Mouse (Mus musculus): ENCODE data around the gene Fam216a. TPM values are rescaled to one million over a fixed set of nuclear protein-coding genes. Genes with fewer than 3 reads are reported as not detected.

Fam216a gene
- polyA plus RNA-seq, 1 experiment from 2014 or later = 155 TPM

GRCm38 (mm10) chr5:122342874-122343273 is 29.3 kb downstream of the Fam216a start:
- Histone ChIP-seq H3K9ac (replicated peaks; ENCODE audit: low read length) (no peak overlapping the region), H3K4me2 (ENCODE audit: low read length) (no peak overlapping the region)

GRCm38 (mm10) chr5:122336554-122337294 is 35.4 kb downstream of the Fam216a start:
- Histone ChIP-seq H3K4me3 (replicated peaks; ENCODE audit: low read depth, low read length) (no peak overlapping the region), H3K27ac (replicated peaks; ENCODE audit: low read depth, low read length) (no peak overlapping the region), H3K36me3 (ENCODE audit: control insufficient read depth, insufficient read depth, low read length) (no peaks in the 10 kb centered on the region), H3K9me3 (ENCODE audit: control insufficient read depth, low read length) (no peaks in the 10 kb centered on the region), H3K4me1 (ENCODE audit: control insufficient read depth, insufficient read depth, low read length) (no peaks in the 10 kb centered on the region), H3K4me2 (ENCODE audit: low read length) (no peak overlapping the region), H3K27me3 (ENCODE audit: control insufficient read depth, insufficient read depth, low read length) (no peaks in the 10 kb centered on the region), H3K9ac (replicated peaks; ENCODE audit: low read length) (no peak overlapping the region)
- WGBS = 94% methylated on average over 7 of the region's 7 CpGs
- ATAC-seq (ENCODE audit: low FRiP score, low TSS enrichment) (no peak), DNase-seq (no peak)

More at GRCm38 (mm10) chr5:122342874-122343273, 29.3 kb downstream of the Fam216a start:
- Histone ChIP-seq H3K27me3 (ENCODE audit: control insufficient read depth, insufficient read depth, low read length) (no peaks in the 10 kb centered on the region), H3K4me1 (ENCODE audit: control insufficient read depth, insufficient read depth, low read length) (no peaks in the 10 kb centered on the region), H3K36me3 (ENCODE audit: control insufficient read depth, insufficient read depth, low read length) (no peaks in the 10 kb centered on the region), H3K27ac (replicated peaks; ENCODE audit: low read depth, low read length) (no peak overlapping the region), H3K9me3 (ENCODE audit: control insufficient read depth, low read length) (no peaks in the 10 kb centered on the region), H3K4me3 (replicated peaks; ENCODE audit: low read depth, low read length) (no peak overlapping the region)
- DNase-seq (no peak), ATAC-seq (ENCODE audit: low FRiP score, low TSS enrichment) (no peak)
- WGBS = 83% methylated on average over 1 of the region's 1 CpGs

- H3K36me3 ChIP-seq (ENCODE audit: control insufficient read depth, insufficient read depth, low read length) = no peaks in the 10 kb centered on the region
- H3K4me2 ChIP-seq (ENCODE audit: low read length) = no peak overlapping the region
- H3K27ac ChIP-seq (replicated peaks; ENCODE audit: low read depth, low read length) = no peak overlapping the region
- no peak overlapping the region for H3K9ac ChIP-seq (replicated peaks; ENCODE audit: low read length)
- DNase-seq (no peak), ATAC-seq (ENCODE audit: low FRiP score, low TSS enrichment) (no peak)
- H3K4me1 ChIP-seq (ENCODE audit: control insufficient read depth, insufficient read depth, low read length) = no peaks in the 10 kb centered on the region
- WGBS = 56% methylated on average over 3 of the region's 3 CpGs
- no peaks in the 10 kb centered on the region for H3K9me3 ChIP-seq (ENCODE audit: control insufficient read depth, low read length)
- no peaks in the 10 kb centered on the region for H3K27me3 ChIP-seq (ENCODE audit: control insufficient read depth, insufficient read depth, low read length)
- H3K4me3 ChIP-seq (replicated peaks; ENCODE audit: low read depth, low read length) = no peak overlapping the region
Observed at GRCm38 (mm10) chr5:122334682-122335081, 37.5 kb downstream of the Fam216a start.

- Histone ChIP-seq H3K27me3 (ENCODE audit: control insufficient read depth, insufficient read depth, low read length) (no peaks in the 10 kb centered on the region), H3K27ac (replicated peaks; ENCODE audit: low read depth, low read length) (no peak overlapping the region), H3K9ac (replicated peaks; ENCODE audit: low read length) (no peak overlapping the region), H3K4me1 (ENCODE audit: control insufficient read depth, insufficient read depth, low read length) (no peaks in the 10 kb centered on the region), H3K4me2 (ENCODE audit: low read length) (no peak overlapping the region), H3K4me3 (replicated peaks; ENCODE audit: low read depth, low read length) (no peak overlapping the region), H3K9me3 (ENCODE audit: control insufficient read depth, low read length) (no peaks in the 10 kb centered on the region), H3K36me3 (ENCODE audit: control insufficient read depth, insufficient read depth, low read length) (peaks cover 15% of the 10 kb centered on the region)
- DNase-seq (no peak), ATAC-seq (ENCODE audit: low FRiP score, low TSS enrichment) (no peak)
- 94% methylated on average over 4 of the region's 4 CpGs for WGBS
Observed at GRCm38 (mm10) chr5:122330269-122330668, 41.9 kb downstream of the Fam216a start.

- no peak for ATAC-seq (ENCODE audit: low FRiP score, low TSS enrichment)
- no peak overlapping the region for H3K27ac ChIP-seq (replicated peaks; ENCODE audit: low read depth, low read length)
- H3K36me3 ChIP-seq (ENCODE audit: control insufficient read depth, insufficient read depth, low read length) = peaks cover 39% of the 10 kb centered on the region
- no peak overlapping the region for H3K9ac ChIP-seq (replicated peaks; ENCODE audit: low read length)
- H3K4me1 ChIP-seq (ENCODE audit: control insufficient read depth, insufficient read depth, low read length) = no peaks in the 10 kb centered on the region
- no peak overlapping the region for H3K4me2 ChIP-seq (ENCODE audit: low read length)
- no peak overlapping the region for H3K4me3 ChIP-seq (replicated peaks; ENCODE audit: low read depth, low read length)
- H3K9me3 ChIP-seq (ENCODE audit: control insufficient read depth, low read length) = no peaks in the 10 kb centered on the region
- 98% methylated on average over 3 of the region's 3 CpGs for WGBS
- no peak for DNase-seq
- H3K27me3 ChIP-seq (ENCODE audit: control insufficient read depth, insufficient read depth, low read length) = no peaks in the 10 kb centered on the region
Observed at GRCm38 (mm10) chr5:122327283-122327682, 44.9 kb downstream of the Fam216a start.

- no peak overlapping the region for H3K9ac ChIP-seq (replicated peaks; ENCODE audit: low read length)
- no peak overlapping the region for H3K27ac ChIP-seq (replicated peaks; ENCODE audit: low read depth, low read length)
- H3K4me3 ChIP-seq (replicated peaks; ENCODE audit: low read depth, low read length) = no peak overlapping the region
- H3K36me3 ChIP-seq (ENCODE audit: control insufficient read depth, insufficient read depth, low read length) = peaks cover 55% of the 10 kb centered on the region
- no peak for DNase-seq
- ATAC-seq (ENCODE audit: low FRiP score, low TSS enrichment) = no peak
- H3K27me3 ChIP-seq (ENCODE audit: control insufficient read depth, insufficient read depth, low read length) = no peaks in the 10 kb centered on the region
- H3K4me1 ChIP-seq (ENCODE audit: control insufficient read depth, insufficient read depth, low read length) = no peaks in the 10 kb centered on the region
- no peak overlapping the region for H3K4me2 ChIP-seq (ENCODE audit: low read length)
- 85% methylated on average over 8 of the region's 8 CpGs for WGBS
- H3K9me3 ChIP-seq (ENCODE audit: control insufficient read depth, low read length) = no peaks in the 10 kb centered on the region
Observed at GRCm38 (mm10) chr5:122325477-122325876, 46.7 kb downstream of the Fam216a start.

GRCm38 (mm10) chr5:122324608-122325431 is 47.3 kb downstream of the Fam216a start:
- no peaks in the 10 kb centered on the region for H3K27me3 ChIP-seq (ENCODE audit: control insufficient read depth, insufficient read depth, low read length)
- no peak overlapping the region for H3K4me2 ChIP-seq (ENCODE audit: low read length)
- no peak overlapping the region for H3K9ac ChIP-seq (replicated peaks; ENCODE audit: low read length)
- 92% methylated on average over 23 of the region's 23 CpGs for WGBS
- no peaks in the 10 kb centered on the region for H3K4me1 ChIP-seq (ENCODE audit: control insufficient read depth, insufficient read depth, low read length)
- no peak overlapping the region for H3K27ac ChIP-seq (replicated peaks; ENCODE audit: low read depth, low read length)
- H3K9me3 ChIP-seq (ENCODE audit: control insufficient read depth, low read length) = no peaks in the 10 kb centered on the region
- no peak for ATAC-seq (ENCODE audit: low FRiP score, low TSS enrichment)
- H3K4me3 ChIP-seq (replicated peaks; ENCODE audit: low read depth, low read length) = no peak overlapping the region
- peaks cover 61% of the 10 kb centered on the region for H3K36me3 ChIP-seq (ENCODE audit: control insufficient read depth, insufficient read depth, low read length)
- no peak for DNase-seq

- Histone ChIP-seq H3K9me3 (ENCODE audit: control insufficient read depth, low read length) (no peaks in the 10 kb centered on the region), H3K36me3 (ENCODE audit: control insufficient read depth, insufficient read depth, low read length) (peaks cover 66% of the 10 kb centered on the region), H3K4me1 (ENCODE audit: control insufficient read depth, insufficient read depth, low read length) (no peaks in the 10 kb centered on the region), H3K4me3 (replicated peaks; ENCODE audit: low read depth, low read length) (no peak overlapping the region), H3K27ac (replicated peaks; ENCODE audit: low read depth, low read length) (no peak overlapping the region), H3K27me3 (ENCODE audit: control insufficient read depth, insufficient read depth, low read length) (no peaks in the 10 kb centered on the region), H3K4me2 (ENCODE audit: low read length) (no peak overlapping the region), H3K9ac (replicated peaks; ENCODE audit: low read length) (no peak overlapping the region)
- DNase-seq = peak; percentile 31
- no peak for ATAC-seq (ENCODE audit: low FRiP score, low TSS enrichment)
- WGBS = 59% methylated on average over 8 of the region's 8 CpGs
Observed at GRCm38 (mm10) chr5:122323523-122323922, 48.6 kb downstream of the Fam216a start.

Measured in midbrain, embryonic 14.5 days (tissue).